Mouse (Mus musculus) CH12F3 (cell line): ENCODE measurements around the gene Pcsk1n.

ENCODE experiments used
- in situ Hi-C: fragments of 300-500 bp; cut with MboI; formaldehyde crosslinking; loops from 2 replicates; pipeline ENCODE4 v1.14.3; 2020; ENCODE audit warnings: low sequenced_read_pairs

Pcsk1n gene

DNA sequence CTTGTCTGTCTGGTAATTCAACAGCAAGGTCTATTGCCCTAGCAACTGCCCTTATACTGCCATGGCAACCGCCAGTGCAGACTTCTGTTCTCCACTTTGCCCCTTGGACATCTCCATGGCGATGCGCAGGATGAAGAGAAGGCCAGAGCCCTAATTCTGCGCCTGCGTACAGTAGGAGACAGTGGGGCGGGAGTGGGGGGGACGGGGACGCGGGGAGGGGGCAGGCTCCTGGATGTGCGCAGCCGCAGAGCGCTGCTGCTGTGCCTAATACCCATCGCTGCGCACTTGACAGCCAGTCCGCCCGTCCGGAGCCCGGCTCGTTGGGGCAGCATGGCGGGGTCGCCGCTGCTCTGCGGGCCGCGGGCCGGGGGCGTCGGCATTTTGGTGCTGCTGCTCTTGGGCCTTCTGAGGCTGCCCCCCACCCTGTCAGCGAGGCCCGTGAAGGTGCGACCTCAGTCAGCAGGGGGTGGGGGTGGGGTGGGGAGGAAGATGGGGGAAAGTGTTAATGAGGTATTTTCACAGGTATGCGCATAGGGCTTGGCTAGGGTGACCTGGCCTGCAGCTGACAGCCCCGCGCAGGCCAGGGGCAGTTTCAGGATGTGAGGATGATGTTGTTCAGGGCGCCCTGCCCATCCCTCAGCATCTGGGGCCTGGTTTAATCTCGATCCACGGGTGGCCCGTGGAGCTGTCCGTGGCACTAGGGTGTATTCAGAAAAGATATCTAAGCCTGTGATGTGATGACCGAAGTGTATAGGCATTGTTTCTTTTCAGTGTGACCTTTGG lies at the start of gene Pcsk1n:
Pcsk1n (plus strand) TSS at position 222 of the 783 bp plus-strand sequence.
- in situ Hi-C loops, result loop anchor here (10.0 to 25.0 kb wide), 2 partner anchors 95 to 193 kb away; partner anchors contain the start of gene Glod5

DNA sequence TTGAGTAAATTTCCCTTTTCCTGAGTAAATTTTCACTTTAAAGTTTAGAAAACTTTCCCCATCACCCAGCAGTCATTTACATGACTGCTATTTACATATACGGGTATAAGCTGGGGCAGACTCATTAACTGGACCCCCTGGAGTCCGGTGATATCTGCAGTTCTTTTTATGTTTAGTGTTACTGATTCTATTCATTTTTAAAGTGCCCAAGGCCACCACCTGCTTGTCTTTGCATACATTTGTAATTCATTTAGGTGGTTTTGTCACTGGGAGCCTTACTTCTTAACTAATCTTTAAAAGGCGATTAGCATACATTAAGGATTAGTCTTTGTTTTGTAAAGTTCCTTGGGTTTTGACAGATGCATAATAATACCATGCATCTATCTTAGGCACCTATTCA lies 49.8 kb upstream of the Pcsk1n start:
- in situ Hi-C loops, result no loop called here

DNA sequence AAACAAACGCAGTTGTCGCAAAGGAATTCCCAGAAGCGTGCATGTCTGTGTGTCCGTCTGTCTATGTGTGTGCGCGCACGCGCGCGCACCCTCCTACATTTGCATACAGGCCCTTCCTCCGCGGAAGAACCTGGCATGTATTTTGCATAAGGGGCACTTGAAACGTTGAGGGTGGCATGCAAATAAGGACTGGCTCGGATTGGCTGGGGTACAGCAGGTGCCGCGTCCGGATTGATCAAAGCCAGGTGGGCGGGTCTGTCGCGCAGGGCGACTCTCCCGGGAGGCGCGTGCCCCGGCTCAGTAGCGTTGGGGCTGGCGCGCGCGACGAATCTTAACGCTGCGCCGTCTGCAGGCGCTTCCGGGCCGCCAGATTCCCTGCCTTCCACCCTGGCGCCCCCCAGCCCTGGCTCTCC lies 41.6 kb upstream of the Pcsk1n start, which contains the start of gene Pim2:
Pim2 (plus strand) TSS at position 256 of the 413 bp plus-strand sequence.
- in situ Hi-C loops, result no loop called here

DNA sequence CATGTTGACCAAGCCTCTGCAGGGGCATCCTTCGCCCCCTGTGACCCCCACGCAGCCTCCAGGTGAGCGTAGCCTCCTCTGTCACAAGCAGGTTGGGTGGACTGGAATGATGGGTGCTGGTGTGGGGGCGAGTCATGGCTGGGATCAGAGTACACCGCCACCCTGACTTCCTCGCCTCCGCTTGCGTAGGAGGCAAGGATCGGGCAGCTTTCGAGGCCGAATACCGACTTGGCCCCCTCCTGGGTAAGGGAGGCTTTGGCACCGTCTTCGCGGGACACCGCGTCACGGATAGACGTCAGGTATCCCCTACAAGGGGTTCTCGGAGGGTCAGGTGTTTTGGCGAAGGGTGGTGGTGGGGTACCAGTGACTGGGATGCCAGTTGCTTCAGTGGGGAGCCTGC lies 41.1 kb upstream of the Pcsk1n start:
- in situ Hi-C loops, result no loop called here

DNA sequence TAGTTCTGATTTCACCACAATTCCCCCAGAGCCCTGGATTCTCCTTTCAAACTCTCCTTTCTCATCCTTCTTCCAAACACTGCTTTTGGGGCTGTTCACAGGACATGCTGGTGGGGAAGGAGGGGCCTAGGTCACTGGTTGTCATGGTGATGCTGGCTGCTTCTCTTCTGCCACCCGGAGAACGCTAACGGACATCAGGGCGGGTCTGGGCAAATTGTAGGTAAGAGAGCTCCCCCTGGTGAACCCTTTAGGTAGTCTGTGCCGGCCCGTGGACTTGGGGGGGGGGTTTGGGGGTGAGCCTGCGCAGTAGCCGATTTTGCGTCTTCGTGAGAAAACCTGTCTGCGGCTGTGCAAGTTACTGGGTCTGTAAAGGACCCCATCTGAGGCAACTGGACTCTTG lies 39.8 kb upstream of the Pcsk1n start:
- in situ Hi-C loops, result no loop called here

DNA sequence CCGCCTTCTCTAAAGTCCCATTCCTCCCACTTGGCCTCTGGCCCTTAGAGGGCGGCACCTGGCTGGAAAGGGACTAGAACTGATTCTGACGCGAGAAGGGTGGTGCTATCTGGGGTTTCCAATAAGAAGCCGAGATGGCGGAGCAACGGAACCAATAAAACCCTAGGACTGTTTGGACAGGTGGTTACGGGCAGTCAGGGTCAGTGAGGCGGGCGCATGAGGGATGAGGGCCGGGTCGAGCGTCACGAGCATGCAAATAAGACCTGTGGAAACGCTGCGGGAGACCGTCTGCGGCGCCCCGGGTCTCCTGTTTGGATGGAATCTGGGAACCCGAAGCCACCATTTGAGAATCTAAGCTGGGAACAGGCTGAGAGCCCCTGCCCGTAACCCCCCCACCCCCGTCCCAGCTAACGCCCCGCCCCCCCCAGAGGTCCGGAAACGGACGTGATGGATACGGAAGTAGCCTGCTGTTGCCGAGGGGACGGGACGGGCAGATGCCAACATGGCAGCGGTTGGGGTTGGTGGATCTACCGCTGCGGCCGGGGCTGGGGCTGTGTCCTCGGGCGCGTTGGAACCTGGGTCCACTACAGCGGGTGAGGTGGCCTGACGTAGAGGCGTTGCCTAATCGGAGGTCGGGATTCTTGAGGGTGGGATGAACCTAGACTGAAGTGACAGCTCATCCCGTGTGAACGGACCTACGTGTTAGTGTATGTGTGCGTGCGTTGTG lies 35.6 kb upstream of the Pcsk1n start, which contains the start of gene Slc35a2:
Slc35a2 (plus strand) TSS at position 188 of the 727 bp plus-strand sequence.
- in situ Hi-C loops, result no loop called here

DNA sequence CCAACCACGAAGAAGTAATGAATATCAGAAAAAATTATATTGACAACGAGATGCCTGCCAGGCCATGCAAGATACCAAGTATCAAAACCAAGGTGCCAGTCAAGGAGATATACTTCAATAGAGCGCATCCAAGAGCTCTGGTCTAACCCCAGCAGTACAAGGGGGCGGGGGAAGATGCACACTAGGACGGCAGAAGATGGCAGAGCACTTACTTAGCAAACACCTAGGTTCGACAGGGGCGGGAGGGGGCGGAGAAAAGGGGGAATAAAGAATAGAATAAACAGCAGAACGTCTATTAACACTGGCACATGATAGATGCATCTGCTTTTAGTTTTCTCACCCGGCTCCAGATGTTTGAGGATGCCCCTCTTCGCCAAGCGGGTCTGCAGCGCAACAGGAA lies 21.4 kb upstream of the Pcsk1n start:
- in situ Hi-C loops, result no loop called here

DNA sequence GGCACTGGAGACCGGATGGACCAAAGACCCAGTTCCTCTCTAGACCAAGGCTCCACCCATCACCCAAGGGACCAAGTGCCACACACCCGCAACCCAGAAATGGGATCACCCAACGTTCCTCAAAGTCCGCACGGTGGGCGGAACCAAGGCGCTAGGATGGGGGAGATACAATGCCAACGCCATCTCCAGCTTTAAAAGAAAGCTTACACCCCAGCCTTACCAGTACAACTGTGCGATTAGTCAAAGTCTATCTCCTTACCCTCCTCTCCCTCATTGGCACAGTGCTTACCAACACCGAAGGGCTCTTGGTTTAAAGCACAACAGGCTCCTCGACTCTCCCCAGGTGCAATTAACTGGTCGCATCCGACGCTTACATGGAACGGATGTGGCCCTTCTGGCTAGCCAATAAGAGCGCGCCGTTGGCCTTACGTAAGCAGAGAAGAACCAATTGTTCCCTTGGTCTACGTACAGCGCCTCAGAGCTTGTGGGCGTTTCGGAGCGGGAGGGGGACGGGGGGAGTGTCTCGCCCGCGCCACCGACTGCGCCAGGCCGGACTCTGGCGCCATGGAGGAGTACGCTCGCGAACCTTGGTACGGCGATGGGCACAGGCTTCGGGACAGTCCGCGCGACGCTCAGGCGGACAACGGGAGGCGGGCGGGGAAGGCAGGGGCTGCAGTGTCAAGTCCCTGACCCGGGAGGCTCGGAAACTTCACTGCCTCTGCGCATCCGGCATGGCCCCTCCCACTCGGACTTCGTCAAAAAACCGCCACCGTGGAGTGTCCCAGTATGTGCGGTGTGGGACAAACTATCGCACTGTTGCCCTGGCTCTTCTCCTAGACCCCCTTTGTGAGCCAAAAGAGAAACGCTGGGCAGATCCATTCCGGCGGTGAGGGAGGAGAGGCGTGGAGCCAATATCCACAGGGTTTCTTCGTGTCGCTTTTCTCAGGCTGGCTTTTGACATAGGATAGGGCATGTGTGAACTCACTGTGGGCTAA lies 20.4 kb upstream of the Pcsk1n start, which contains the start of the genes Pqbp1 and Timm17b:
Pqbp1 (minus strand) TSS at position 390 of the 995 bp plus-strand sequence.
Timm17b (plus strand) TSS at position 478 of the 995 bp plus-strand sequence.
- in situ Hi-C loops, result no loop called here

DNA sequence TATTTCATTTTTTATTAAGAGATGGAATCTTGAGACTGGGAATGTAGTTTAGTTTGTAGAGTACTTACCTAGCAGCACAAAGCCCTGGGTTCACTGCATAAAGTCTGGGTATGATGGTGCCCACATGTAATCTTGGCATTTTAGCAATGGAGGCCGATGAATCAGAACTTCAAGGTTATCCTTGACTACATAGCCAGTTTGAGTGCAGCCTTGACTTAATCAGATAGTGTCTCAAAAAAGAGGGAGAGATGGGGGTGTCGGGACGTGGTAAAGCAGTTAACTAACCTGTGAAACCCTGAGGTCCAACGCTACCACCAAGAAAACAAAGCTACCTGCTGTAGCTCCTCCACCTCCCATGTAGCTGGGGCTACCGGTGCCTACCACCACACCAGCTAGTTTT lies 15.2 kb upstream of the Pcsk1n start:
- in situ Hi-C loops, result loop anchor here (25.0 kb wide), 1 partner anchor 208 kb away; no protein-coding TSS in a partner anchor

DNA sequence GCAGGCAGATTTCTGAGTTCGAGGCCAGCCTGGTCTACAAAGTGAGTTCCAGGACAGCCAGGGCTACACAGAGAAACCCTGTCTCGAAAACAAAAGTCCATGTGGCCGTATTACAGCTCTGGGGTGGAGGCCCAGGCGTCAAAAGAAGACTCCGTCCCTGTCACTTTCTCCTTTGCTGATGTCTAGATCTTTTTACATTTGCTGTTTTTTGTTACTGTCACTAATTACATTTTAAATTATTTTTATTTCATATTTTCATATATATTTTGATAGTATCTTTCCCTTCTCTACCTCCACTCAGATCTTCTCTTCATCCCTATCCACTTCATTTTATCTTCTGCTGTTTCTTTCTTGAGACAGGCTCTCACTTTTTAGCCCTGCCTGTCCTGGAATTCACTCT lies 11.9 kb upstream of the Pcsk1n start, which contains the start of gene Gm10491:
Gm10491 (minus strand) TSS at position 101 of the 400 bp plus-strand sequence.
- in situ Hi-C loops, result loop anchor here (25.0 kb wide), 1 partner anchor 205 kb away; no protein-coding TSS in a partner anchor

DNA sequence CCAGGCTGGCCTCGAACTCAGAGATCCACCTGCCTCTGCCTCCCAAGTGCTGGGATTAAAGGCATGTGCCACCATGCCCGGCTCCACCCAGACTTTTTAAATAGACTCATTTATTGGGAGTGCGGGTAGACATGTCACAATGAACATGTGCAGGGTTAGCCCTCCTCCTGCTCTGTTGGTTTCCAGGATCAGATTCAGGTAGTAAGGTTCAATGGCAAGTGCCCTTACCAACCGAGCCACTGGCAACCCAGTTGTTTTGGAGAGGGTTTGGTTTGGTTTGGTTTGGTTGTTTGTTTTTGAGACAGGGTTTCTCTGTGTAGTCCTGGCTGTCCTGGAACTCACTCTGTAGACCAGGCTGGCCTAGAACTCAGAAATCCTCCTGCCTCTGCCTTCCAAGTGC lies 10.4 kb upstream of the Pcsk1n start, which contains the start of gene Gm10490:
Gm10490 (plus strand) TSS at position 301 of the 400 bp plus-strand sequence.
- in situ Hi-C loops, result loop anchor here (25.0 kb wide), 1 partner anchor 203 kb away; no protein-coding TSS in a partner anchor

DNA sequence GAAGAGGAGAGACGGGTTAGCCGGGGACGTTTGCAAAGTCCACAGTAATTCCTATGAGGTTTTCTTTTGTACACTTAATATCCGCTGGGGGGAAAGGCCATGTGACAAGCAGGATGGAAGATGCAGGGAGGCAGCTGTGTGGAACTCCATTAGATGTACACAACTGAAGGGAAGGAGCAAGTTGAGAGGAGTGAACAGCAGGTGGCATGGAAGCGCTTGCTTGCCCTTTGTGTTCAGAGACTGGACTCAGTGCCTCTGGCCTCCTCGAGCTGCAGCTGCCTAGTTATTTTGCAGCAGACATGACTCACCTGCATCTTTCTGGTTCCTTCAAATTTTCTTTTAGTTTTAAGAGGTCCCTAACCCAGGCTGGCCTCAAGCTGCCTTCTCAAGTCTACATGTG lies 9.1 kb upstream of the Pcsk1n start:
- in situ Hi-C loops, result loop anchor here (25.0 kb wide), 1 partner anchor 202 kb away; no protein-coding TSS in a partner anchor

DNA sequence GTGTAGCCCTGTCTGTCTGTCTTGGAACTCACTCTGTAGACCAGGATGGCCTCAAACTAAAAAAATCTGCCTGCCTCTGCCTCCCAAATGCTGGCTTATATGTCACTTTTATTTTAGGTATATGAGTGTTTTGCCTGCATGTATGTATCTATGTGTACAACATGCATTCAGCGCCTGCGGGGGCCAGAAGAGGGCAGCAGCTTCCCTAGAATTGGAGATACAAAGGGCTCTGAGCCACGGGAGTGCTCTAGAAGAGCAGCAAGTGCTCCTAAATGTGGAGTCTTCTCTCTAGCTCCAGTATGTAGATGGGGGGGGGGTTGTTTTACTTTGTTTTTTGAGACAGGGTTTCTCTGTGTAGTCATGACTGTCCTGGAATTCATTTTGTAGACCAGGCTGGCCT lies 4.0 kb upstream of the Pcsk1n start:
- in situ Hi-C loops, result loop anchor here (25.0 kb wide), 1 partner anchor 197 kb away; no protein-coding TSS in a partner anchor

DNA sequence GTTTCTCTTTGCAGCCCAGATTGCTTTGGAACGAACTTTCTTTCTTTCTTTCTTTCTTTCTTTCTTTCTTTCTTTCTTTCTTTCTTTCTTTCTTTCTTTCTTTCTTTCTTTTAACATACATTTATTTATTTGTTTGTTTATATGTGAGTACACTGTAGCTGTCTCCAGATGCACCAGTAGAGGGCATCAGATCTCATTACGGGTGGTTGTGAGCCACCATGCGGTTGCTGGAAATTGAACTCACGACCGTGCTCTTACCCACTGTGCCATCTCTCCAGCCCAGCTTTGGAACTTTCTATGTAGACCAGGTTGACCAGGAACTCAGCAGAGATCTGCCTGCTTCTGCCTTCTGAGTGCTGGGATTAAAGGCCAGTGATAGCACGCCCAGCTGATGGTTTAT lies 1.7 kb upstream of the Pcsk1n start:
- in situ Hi-C loops, result loop anchor here (25.0 kb wide), 1 partner anchor 194 kb away; no protein-coding TSS in a partner anchor

DNA sequence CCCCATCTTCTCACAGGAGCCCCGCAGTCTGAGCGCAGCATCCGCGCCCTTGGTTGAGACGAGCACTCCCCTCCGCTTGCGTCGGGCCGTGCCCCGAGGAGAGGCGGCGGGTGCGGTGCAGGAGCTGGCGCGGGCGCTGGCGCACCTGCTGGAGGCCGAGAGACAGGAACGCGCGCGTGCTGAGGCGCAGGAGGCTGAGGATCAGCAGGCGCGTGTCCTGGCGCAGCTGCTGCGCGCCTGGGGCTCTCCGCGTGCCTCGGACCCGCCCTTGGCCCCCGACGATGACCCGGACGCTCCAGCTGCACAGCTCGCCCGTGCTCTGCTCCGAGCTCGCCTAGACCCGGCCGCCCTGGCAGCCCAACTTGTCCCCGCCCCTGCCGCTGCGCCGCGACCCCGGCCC lies 2.4 kb downstream of the Pcsk1n start:
- in situ Hi-C loops, result loop anchor here (10.0 to 25.0 kb wide), 2 partner anchors 93 to 190 kb away; partner anchors contain the start of gene Glod5

DNA sequence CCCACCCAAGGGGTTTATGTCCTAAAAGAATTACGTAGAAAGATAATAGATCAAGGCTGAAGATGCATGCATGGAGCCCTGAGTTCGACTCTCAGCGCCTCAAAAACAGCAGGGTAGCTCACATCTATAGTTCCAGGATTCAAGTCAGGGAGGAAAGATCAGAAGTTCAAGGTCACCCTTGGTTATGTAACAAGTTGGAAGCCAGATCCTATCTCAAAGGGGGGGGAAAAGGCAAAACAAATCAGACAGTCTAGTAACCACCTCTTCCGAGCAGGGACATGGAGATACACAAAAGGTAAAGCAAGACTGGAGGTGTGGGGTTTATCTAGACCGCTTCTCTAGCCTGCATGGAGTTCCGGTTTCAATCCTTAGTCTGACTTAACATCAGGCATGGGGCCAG lies 6.6 kb downstream of the Pcsk1n start:
- in situ Hi-C loops, result loop anchor here (10.0 kb wide), 1 partner anchor 89 kb away; the partner anchor contains the start of gene Glod5

DNA sequence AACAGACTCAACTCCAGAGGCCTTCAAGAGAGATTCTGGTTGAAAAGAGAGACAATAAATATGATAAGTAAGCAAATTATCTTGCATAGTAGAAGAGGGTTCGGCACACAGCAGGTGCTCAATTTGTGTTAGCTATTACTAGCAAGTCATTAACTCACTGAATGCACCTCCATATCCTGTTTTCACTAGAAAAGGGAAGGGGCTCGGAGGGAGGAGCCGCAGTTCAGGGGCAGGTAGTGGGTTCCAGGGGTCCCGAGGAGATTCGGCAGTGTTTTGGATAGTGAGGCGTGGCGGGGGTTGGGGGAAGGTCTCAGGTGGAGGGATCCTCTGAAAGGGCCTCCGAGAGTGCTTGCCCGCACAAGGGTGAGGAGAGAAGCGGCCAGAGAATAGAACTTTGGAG lies 7.5 kb downstream of the Pcsk1n start:
- in situ Hi-C loops, result loop anchor here (10.0 kb wide), 1 partner anchor 88 kb away; the partner anchor contains the start of gene Glod5

DNA sequence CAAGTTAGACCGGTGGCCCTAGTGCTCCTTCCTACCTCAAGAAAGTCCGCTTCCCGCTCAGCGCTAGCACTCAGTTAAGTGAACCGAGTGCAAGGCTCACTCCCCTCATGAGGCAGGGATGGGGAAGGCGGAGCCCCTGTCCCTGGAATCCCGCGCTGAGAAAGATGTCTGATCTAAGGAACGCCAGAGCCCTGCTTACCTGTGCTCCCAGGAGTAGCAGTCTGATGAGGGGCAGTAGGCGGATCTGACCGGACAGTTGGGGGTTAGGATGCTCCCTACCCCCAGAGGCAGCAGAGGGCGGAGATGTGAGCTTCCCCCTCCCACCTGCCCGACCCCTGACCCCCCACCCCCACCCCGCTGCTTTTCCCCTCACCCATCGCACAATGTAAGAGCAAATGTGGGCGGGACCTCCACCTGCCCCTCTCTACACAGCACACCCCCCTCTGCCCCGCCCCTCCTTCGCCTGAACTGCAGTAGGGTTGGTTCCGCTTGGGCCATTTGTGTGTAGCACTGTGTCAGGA lies 8.7 kb downstream of the Pcsk1n start, which contains the start of gene Eras:
Eras (minus strand) TSS at position 338 of the 521 bp plus-strand sequence.
- in situ Hi-C loops, result loop anchor here (10.0 kb wide), 1 partner anchor 86 kb away; the partner anchor contains the start of gene Glod5

DNA sequence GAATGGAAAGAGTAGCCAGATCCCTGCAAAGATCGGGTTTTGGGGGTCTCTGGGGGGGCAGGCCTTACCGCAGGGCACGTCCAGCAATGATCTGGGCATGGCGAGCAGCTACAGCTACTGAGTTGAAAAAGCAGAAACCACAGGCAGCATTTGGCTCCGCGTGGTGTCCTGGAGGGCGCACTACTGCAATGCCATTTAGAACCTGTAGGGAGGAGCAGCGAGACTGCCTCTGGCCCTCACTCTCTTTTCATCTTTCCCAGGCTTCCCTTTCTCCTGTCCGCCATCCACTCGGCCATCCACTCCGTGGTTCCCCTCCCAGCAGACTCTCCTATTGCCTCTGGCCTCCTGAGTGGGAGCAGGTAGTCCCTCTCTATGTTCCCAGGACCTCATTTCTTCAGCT lies 17.3 kb downstream of the Pcsk1n start:
- in situ Hi-C loops, result no loop called here
